Mouse (Mus musculus) E14TG2a.4 (cell line): ENCODE results near the gene Rnf39.

Experiments
- CTCF ChIP-seq: conservative IDR thresholded peaks from 2 replicates; pipeline ENCODE4 v1.5.1; 2014; ENCODE audit warnings: low read length
- NANOG ChIP-seq: IDR thresholded peaks from 2 replicates; pipeline ENCODE4 v1.6.1; 2014; ENCODE audit warnings: borderline replicate concordance, low read length, mixed read lengths
- POU5F1 ChIP-seq: IDR thresholded peaks from 2 replicates; pipeline ENCODE4 v1.6.1; 2014; ENCODE audit warnings: low read length, borderline replicate concordance

- no peak for TF ChIP-seq CTCF
- TF ChIP-seq POU5F1: no peak
- TF ChIP-seq NANOG: no peak
These were observed 45.7 kb upstream of the Rnf39 start for GRCm38 (mm10) chr17:36897065-36897464.
